Comparison of ENCODE assay signal across 10 mouse cellular contexts in the genomic region with DNA sequence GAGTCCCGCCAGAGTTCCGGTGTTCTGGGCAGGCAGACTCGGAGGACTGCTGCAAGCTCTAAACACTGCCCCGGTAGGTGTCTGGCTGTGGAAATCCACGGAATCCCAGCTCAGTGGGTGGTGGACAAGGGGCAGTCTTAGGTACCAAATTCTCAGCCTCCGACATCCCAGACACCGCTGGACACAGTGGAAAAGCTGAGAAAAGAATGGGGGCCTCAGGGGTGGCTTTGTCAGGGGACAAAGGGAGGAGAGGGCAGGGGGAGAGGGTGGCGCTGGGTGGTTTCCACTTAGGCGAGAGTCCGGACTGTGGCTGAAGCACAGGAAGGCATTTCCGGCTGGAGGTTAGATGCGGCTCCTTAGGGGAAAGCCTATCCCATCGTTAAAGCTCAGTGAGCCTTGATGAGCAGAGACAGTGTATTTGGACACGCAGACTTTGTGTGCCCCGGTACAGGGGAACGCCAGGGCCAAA.
DNase-seq lines count a peak whose midpoint lies in the region; ATAC-seq and TF ChIP-seq lines count a peak whose summit lies in the region.
"Had no signal": no experiment of that assay in that cellular context is flagged by ENCODE, and none has a peak within 500 bp of the region (broad histone marks: within the 10 kb centered on the region; RNA-seq: fewer than 3 reads in every experiment).

No protein-coding gene starts in this region.

- TF ChIP-seq EP300 in stomach, postnatal 0 days (optimal IDR thresholded peaks at IDR 0.05) = no peak

- intact Hi-C loops in left cerebral cortex, postnatal 25 days (cut with DNase I) = no loop called here

- H3K9ac ChIP-seq in forebrain, postnatal 0 days = peak overlapping the region; percentile 51
- peak overlapping the region; percentile 61 for H3K9ac ChIP-seq in midbrain, embryonic 13.5 days (replicated peaks)
- no peak overlapping the region for H3K9ac ChIP-seq in stomach, postnatal 0 days (ENCODE audit: low read length)

- peak; percentile 10 to 11 for DNase-seq in cerebellum, postnatal 10 days
- no peak for DNase-seq in cerebellum, postnatal 4 days (ENCODE audit: low spot score in 2 of 2)
- DNase-seq in embryo, embryonic 11 days = peak; percentile 35
- DNase-seq in forebrain, postnatal 0 days = peak; percentile 7
- DNase-seq in lung, adult 18-20 months = no peak
- no peak for DNase-seq in stomach, postnatal 0 days (ENCODE audit: low spot score)
- no peak for DNase-seq in left cerebral cortex, postnatal 25 days (ENCODE audit: low spot score in 2 of 2)
- DNase-seq: kidney, postnatal 25 days had no signal

- peaks cover 5% of the 10 kb centered on the region; the same call in 1 of the 2 replicates for H3K4me1 ChIP-seq in forebrain, postnatal 0 days (ENCODE audit: insufficient read depth)
- H3K4me1 ChIP-seq in midbrain, embryonic 13.5 days (replicated peaks) = peaks cover 8% of the 10 kb centered on the region; the same call in 1 of the 2 replicates
- no peaks in the 10 kb centered on the region for H3K4me1 ChIP-seq in stomach, postnatal 0 days (replicated peaks; ENCODE audit: control insufficient read depth, insufficient read depth)

- H3K4me3 ChIP-seq in forebrain, postnatal 0 days (ENCODE audit: low read depth, low read length) = peak overlapping the region; percentile 22; the same call in 1 of the 2 replicates
- peak overlapping the region; percentile 39 for H3K4me3 ChIP-seq in midbrain, embryonic 13.5 days (replicated peaks)
- no peak overlapping the region for H3K4me3 ChIP-seq in stomach, postnatal 0 days (ENCODE audit: low read depth, low read length)

- H3K9me3 ChIP-seq in forebrain, postnatal 0 days (ENCODE audit: low read length) = no peaks in the 10 kb centered on the region
- no peaks in the 10 kb centered on the region for H3K9me3 ChIP-seq in midbrain, embryonic 13.5 days
- no peaks in the 10 kb centered on the region for H3K9me3 ChIP-seq in stomach, postnatal 0 days (ENCODE audit: control insufficient read depth, low read length)
- H3K9me3 ChIP-seq: G1E had no signal

- H3K27me3 ChIP-seq in forebrain, postnatal 0 days (ENCODE audit: insufficient read depth, low read length) = no peaks in the 10 kb centered on the region
- H3K27me3 ChIP-seq in midbrain, embryonic 13.5 days = no peaks in the 10 kb centered on the region
- no peaks in the 10 kb centered on the region for H3K27me3 ChIP-seq in stomach, postnatal 0 days (ENCODE audit: control insufficient read depth, insufficient read depth, low read length)

- H3K36me3 ChIP-seq in forebrain, postnatal 0 days (ENCODE audit: insufficient read depth) = no peaks in the 10 kb centered on the region
- no peaks in the 10 kb centered on the region for H3K36me3 ChIP-seq in midbrain, embryonic 13.5 days
- H3K36me3 ChIP-seq in stomach, postnatal 0 days (ENCODE audit: control insufficient read depth, insufficient read depth, low read length) = no peaks in the 10 kb centered on the region
- H3K36me3 ChIP-seq: G1E had no signal

- no peak overlapping the region for H3K27ac ChIP-seq in forebrain, postnatal 0 days (ENCODE audit: low read depth, low read length)
- peak overlapping the region; percentile 60; the same call in 1 of the 2 replicates for H3K27ac ChIP-seq in midbrain, embryonic 13.5 days
- no peak overlapping the region for H3K27ac ChIP-seq in stomach, postnatal 0 days (replicated peaks)

- H3K4me2 ChIP-seq in forebrain, postnatal 0 days (ENCODE audit: low read depth) = peak overlapping the region; percentile 49
- H3K4me2 ChIP-seq in midbrain, embryonic 13.5 days (replicated peaks) = peak overlapping the region; percentile 62
- no peak overlapping the region for H3K4me2 ChIP-seq in stomach, postnatal 0 days (replicated peaks; ENCODE audit: low read depth)

- WGBS in forebrain, postnatal 0 days = 11% methylated on average over 16 of the region's 16 CpGs
- WGBS in midbrain, embryonic 13.5 days = 9% methylated on average over 16 of the region's 16 CpGs
- 81% methylated on average over 16 of the region's 16 CpGs for WGBS in stomach, postnatal 0 days

- ATAC-seq in forebrain, postnatal 0 days = peak; percentile 58
- peak; percentile 85 for ATAC-seq in midbrain, embryonic 13.5 days
- ATAC-seq in stomach, postnatal 0 days (ENCODE audit: low FRiP score, low TSS enrichment) = no peak

- TF ChIP-seq CTCF in forebrain, postnatal 0 days (IDR thresholded peaks at IDR 0.05; ENCODE audit: low read depth) = no peak
- TF ChIP-seq CTCF in stomach, postnatal 0 days (IDR thresholded peaks at IDR 0.05; ENCODE audit: low read depth) = no peak

Comparison
In these comparisons a context has a peak if more than half of its experiments do, and no peak if none do; other contexts are left out.
1. DNase-seq: peak in cerebellum, postnatal 10 days (2 of 2), embryo, embryonic 11 days (single experiment) and forebrain, postnatal 0 days (single experiment); none in cerebellum, postnatal 4 days (0 of 2), lung, adult 18-20 months (0 of 2), stomach, postnatal 0 days (single experiment) and left cerebral cortex, postnatal 25 days (0 of 2).